Mouse (Mus musculus) fat pad, adult 2 months (tissue): ENCODE measurements around the gene Slc8a1.

Experiments used
- DNase-seq: peaks from one replicate; pipeline ENCODE4 v3.0.0-alpha.2; 2011; ENCODE audit warnings: low read depth, low spot score; ENCODE audit errors: extremely low read depth

Slc8a1 gene

DNA sequence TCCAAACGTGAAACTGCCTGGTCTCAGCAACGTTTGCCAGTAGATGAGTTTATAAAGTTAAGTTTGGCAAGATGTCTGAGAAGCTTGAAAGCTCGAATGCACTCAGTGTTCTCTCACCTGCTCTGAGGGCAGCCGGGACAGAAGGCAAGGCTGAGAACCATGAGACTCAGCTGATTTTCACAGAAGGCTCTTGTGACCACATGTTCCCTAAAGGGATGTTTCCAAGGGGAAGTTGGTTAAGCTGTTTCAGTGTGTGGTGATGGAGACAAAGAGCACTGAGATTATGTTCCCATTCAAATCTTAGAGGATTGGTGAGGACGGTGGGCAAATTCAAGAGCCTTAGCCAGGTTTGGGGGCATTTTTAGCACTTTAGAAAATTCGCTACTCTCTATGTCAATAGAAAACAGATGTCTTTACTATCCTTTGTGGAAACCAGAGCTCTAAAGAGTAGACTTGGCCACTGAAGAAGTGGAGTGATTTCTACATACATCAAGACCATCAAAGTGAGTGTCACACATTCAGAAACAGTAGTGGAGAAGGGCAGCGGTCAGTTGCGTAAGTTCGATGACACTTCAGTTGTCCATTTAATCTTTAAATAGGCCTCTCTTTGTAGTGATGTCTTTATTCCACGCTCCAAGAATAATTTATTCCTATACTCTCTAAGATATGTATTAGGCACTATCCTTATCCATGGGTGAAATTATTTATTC, 219.7 kb downstream of the Slc8a1 start:
- DNase-seq = no peak

DNA sequence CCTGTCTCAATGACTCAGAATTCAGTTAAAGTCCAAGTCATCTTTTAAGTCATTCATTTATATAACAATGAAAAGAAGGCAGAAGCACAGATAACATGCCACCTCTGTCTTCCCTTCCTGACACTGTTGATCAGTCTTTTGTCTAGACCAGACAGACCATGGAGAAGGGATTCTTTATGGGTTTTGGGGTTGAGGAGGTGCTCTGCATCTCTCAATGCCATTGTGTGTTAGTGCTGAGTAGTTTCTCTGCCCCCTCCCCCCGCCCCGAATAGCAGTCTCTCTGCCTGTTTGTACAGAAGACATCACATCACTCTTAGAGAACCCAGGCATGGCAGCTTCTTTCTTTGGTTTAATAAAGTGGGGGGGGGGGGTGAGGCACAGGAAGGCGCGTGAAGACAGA, 222.0 kb downstream of the Slc8a1 start:
- no peak for DNase-seq

DNA sequence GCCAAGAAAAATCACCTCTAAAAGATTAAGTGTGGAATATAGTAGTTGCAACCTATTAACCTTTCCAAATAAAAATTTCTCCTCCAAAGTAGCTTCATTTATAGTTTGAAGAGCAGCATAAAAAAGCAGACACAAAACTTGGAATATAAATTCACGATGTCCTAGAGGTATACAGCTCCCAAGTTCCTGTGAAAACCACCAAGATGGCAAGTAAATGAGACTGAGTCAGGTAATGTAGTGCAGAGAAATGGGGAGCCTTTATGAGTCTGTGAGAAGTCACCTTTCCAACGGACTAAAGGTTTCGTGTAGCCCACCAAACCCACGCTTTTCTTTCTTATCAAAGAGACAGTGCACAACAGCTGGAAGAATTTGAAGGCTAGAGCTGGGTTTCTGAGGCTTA, 224.2 kb downstream of the Slc8a1 start:
- no peak for DNase-seq

DNA sequence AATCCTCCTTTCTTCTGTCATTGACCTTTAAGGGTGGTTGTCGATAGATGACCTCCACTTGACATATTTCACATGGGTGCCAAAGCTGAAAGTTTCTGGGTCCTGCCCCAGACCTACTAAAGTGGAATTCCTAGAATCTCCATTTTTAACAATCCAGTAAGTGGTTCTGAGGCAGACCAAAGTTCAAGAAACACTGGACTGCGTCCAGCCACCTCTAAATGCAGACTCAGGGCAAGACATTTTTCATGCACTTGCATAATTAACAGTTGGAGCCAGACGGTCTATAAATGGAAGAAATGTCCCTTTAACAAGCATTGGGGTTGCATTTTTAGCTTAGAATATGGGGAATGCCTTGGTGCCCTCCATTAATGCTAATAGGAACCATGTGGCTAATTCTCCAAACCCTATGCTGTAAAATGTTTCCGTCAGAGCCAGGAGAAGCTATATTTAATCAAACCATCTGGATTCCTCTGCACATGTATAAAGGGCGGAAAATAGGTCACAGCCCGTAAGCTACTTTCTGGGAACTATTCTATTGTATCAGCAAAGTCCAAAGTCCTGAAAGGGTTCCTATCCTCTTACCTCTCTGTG, 224.7 kb downstream of the Slc8a1 start:
- DNase-seq = no peak

DNA sequence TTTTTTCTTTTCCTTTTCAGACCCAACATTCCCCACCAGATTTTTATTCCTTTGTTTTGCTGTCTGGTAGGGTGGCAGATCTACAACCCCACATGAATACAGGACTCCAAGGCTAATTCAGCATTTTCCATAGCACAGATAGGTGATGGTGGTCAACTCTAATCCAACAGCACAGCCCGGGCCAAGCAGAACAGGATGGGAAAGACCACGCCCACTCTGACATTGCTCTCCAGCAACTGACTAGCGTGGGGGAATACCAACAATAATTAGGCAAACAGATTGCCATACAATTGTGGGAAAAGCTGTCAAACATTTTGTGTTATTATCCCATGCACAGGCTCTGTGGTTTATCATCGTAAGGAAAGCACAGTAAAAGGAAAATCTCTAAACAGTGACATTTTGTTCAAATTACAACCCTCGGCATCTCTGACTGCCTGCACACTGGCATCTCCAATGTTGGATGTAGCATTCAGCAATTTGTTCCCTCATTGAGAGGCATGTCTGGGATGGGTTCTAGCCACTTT, 233.0 kb downstream of the Slc8a1 start:
- DNase-seq = no peak

DNA sequence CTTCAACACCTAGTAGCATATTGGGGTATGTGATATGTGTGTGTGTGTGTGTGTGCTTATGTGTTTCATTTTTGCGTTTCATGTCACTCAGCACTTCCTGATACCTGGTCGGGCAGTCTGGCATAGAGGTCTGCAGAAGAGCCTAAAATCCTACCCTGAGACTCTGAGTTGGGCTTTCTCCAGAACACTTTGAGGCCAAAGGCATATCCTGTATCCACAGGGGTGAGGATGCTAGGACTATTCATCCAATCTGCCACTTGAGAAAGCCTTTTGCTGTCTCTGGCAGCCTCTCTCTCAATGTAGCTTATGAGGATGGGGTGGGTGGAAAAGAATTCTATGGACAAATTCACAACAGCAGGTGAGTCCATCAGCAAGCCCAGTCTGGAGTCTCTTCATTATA, 234.1 kb downstream of the Slc8a1 start:
- DNase-seq = no peak

DNA sequence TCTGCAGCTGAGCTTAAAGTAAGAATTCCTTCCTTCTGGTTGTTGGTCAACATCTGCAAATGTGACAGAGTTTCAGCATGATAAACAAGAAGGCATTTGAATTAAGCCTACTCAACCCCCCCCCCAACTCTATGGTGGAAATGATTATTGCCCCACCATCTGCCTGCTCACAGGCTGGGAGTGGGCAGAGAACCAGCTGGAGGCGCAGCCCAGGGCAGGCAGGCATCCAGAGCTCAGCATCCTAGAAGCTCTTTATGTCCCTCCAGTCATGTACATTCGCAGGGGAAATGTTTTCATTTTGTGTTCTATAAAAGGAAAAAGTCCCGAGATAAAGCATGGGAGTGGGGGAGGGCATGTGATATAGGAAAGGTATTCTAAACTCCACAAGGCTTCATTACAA, 235.4 kb downstream of the Slc8a1 start:
- no peak for DNase-seq

DNA sequence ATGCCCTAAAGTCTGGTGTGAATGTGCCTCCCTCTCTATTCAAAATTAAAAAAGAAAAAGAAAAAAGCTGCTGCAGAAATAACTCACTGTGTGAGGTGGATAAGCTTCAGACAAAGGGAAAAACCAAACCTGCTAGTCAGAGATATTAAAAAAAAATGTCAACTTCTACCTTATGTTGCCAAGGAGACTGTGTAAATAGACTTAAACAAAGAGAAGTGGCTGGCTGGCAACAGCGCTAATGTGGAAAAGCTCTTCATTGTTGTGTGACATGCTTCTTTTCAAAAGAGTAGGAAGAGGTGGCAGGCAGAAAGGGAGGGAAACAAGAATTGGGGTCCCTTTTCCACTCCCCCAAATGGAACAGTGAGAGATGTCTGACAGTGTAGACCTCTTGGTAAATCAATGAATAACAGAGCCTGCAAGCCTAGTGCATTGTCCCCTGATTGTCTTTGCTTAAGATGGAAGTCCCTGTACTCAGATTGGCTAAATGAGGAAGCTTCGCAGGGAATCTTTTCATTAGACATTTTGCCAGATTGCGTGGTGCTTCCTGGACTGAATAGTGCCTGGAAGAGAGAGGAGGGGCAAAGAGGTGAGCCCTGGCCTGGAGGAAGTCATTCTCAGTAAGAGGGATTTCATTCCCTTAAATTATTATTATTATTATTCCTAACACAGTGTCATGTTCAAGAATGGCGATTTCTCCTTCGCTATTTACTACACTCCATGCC, 237.3 kb downstream of the Slc8a1 start:
- no peak for DNase-seq

DNA sequence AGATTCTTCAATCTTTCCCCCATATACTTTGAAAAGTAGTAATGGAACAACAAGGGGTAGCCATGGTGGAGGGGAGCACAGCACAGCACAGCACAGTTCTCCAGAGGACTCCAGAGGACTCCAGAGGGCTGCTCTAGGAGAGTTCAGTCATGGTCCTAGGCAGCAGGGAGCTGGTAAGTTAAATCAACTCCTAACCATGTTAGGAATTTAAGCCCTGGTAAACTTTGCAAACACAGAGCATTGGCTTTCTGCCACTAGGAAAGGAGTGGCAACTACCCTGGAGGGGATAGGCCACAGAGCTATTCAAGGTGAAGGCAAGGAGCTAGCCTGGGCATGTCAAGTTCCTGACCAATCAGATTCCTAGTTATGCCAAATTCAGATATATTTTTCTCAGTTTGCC, 240.3 kb downstream of the Slc8a1 start:
- no peak for DNase-seq

DNA sequence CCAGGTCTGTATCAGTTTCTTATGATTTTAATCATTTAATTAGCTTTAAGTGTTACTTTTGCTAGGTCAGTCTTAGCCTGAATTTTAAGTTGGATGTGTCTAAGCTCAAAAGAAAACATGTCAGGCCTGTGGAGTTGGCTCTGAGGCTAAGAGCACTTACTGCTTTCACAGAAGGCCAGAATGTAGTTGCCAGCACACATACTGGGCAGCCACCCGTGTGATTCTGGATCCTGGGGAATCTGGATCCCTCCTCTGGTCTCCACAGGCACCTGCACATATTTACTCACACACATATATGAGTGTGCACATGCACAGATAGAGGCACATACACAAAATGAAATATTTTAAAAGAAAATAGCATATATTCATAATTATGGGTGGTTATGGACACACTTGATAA, 241.6 kb downstream of the Slc8a1 start:
- DNase-seq = no peak

DNA sequence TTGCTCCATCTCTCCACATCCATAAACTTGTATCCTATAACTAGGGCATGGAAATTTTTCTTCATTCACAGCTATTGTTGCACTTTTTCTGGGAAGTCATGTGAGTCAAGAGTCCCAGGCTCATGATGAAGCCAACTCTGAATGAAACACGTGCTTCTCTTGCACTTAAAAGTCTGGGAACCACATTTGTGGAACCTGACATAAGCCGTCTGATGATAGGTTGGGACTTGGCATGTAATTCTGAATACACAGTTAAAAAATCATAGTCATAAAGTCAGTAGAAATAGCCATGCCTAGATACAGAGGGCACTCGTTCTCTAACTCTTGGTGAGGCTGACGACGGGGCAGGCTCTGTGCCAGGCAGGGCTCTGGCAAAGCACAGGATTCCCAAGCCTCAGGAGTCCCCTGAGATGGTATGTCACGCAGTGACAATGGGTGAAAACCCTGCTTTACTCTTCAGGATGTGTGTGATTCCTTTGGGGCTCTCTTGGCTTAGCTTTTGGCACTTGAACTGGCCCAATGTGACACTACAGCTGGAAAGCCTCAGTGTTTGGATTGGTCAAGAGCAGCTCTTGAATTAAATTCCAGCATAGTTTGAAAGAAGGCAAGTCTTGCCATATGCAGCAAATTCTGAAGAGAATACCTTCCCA, 245.8 kb downstream of the Slc8a1 start:
- DNase-seq = no peak

DNA sequence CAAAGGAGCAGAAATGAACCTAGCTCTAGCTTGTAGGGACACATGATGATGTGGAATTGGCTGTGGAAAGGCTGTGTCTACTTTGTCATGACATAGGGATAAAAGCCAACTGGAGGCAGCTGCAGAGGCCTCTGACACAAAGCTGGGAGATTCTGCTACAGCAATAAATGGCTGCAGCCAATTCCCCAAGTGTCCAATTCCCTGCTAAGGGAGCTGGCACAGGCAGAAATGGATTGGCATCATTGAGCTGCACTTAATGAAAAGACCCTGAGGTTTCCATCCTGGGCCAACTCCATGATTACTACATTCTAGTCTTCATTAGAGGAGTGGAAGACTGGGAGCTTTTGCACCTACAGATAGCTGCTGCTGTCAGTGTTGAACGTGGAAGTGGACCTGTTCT, 251.8 kb downstream of the Slc8a1 start:
- DNase-seq = no peak

DNA sequence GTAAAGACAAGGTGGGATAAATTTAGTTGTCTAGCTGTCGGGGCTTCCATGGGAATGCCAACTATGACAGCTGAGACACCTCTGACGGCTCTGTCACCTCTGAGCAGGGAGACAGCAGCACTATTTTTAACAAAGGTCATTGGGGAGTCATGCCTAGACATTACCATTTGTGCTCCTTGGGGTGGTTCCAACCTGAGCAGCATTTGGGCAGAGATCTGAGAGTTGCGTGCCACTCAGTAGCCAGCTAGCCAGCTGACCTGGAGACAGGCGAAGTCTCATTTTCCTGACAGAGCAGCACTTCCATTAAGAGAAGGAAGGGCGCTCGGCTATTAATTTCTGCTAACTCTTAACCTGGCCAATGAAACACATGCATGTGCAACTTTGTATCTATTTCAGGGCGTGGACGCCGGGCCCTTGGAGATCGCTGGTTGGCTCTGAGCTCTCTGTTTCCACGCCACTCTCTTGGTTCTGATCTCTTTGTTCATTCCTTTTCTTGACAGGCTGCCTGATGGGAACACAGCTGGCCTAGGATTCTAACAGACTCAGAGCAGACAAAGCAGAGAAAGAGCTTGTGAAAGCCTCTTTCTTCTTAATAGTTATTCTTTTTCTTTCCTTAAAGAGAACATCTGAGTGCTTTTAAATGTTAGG, 256.2 kb downstream of the Slc8a1 start:
- DNase-seq = no peak

DNA sequence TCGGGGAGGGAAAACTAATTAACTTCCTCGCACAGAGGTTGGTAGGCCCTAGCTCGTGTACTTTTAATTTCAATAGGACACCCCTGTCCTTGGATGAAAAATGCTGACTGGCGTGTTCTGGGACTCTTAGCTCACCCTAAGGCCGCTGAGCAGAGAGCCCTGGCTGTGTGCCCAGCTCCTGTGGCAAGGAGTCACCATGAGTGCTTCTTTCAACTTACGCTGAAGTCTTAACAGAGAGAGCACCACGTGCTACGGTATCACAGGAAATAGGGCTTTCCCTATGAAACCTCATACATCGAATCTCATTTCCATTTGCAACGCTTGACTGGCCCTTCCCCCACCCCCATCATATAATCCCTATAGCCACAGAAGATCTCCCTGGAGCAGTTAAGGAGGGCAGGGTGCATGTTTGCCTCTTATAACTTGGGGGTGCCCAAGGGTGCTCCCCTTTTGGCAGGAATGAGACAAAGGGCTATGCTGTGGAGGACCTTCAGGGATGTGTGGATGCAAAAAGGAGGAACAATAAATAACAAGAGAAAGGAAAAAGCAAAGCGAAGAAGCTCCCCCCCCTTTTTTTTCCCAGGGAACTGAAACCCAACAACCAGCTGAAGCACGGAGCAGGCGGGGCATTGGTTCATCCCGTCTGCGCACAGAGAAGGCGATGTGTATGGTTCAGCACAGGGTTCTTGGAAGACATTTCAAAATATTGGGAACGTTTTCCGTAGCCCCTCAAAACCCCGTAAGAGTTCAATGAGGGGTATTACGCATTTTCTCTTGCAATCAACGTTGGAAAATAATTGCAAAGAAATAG, 257.6 kb downstream of the Slc8a1 start:
- no peak for DNase-seq

DNA sequence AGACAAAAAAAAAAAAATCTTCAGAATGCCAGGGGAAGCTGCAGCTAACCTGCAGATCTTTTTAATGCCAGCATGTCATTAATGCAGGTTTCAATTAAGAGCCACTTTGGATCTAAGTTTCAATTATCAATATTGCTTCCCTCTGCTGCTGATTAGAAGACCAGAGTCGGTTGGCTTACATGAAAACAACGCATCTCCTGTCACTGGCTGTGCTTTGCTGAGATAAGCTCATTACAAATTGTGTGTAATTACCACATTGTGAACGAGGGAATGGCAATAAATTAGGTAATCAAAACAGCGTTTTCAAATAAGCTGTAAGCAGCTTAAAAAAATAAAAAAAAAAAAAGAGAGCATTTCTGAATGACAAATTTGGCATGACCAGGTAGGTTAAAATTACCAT, 258.4 kb downstream of the Slc8a1 start:
- no peak for DNase-seq

DNA sequence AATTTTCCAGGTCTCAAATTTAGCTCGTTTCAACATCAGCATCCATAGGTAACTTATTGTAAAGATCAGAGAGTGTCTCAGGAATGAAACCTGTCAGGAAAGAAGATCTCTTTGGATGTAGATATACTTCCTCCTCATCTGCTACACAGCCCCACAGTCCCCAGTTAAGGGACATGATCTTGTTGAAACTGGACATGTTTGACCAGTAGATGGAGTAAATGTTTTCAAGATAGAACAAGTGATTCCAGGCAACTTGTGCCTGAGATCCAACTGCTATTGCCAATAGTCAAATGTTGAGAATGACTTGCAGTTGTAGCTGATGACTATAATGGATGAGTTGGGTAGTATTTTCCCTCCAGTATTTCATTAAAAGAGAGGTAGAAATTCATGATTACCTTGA, 260.8 kb downstream of the Slc8a1 start:
- no peak for DNase-seq

DNA sequence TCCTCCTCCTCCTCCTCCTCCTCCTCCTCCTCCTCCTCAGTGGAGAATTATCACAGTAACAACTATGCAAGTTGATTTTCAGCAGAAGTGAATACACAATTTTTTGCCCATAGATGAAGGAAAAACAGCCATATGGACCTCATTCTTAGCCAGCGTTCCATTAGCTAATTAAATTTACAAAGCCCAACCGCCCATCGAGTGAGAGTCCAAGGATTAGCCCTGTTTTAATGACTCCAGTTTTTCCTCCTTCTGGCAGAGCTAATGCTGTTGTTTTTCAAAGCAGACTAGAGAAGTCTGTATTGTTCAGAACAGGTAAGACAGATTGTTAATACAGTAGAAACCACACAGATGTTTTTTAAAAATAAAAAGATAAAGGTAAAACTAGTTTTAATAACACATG, 264.8 kb downstream of the Slc8a1 start:
- no peak for DNase-seq

DNA sequence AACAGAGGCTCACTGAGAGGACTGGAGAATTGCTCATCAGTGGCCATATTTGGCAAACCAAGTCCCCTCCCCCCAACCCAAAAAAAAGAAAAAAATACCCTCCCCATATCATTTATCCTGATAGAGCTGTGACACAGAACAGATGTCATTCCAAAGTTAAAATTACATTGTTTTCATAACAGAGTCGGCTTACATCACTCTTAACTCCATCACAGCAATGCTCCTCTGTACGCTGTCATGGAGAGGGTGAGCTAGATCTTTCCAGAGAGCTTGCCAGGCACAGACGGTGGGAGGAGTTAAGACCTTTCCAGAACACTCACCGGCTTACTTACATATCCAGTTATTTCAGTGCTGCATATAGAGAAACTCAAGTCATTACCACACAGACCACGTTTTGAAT, 269.2 kb downstream of the Slc8a1 start:
- DNase-seq = no peak

DNA sequence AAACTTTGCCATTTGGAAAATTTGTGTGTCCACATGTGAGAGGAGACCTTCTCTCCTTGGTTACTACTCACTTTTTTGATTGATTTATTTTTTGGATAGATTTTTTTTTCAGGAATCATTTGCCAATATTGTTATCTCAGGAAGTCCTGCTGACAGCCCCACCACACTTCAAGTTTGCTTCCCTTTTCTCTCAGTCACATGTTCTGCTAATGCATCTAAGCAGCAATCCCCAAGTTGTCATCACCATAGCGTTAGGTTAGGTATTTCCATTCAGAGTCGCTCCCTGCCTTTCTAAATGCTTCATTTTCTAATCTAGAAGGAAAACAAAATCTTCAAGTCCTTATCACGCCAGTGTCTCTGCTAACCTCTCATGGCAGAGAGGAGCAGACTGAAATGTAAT, 278.8 kb downstream of the Slc8a1 start:
- no peak for DNase-seq

DNA sequence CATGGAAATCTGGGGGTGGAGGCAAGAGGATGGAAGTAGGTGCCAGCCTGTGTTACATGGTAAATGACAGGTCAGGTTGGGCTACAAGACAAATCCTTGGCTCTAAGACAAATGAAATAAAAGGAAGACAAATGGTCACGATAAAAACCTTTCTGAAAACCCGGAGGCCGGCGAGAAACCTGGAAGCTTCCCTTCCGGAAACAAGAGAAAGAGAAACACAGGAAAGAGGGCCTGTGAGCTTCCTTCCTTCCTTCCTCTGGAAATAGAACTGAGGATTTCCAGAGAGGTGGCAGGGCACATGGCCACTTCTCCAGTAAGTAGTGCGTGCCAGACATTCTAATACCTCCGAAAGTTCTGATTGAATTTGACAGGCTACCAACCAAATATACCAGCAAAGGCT, 282.2 kb downstream of the Slc8a1 start:
- no peak for DNase-seq
